In genomic region chr11:52567945-52568687, GRCm38 (mm10) we compare ENCODE assay signal across 16 mouse cellular contexts.
DNase-seq lines count a peak whose midpoint lies in the region; ATAC-seq and TF ChIP-seq lines count a peak whose summit lies in the region.
"Had no signal": no experiment of that assay in that cellular context is flagged by ENCODE, and none has a peak within 500 bp of the region (broad histone marks: within the 10 kb centered on the region; RNA-seq: fewer than 3 reads in every experiment).

No protein-coding gene starts in this region.

- TF ChIP-seq CTCF in brain, embryonic 14.5 days (IDR thresholded peaks at IDR 0.05; ENCODE audit: borderline replicate concordance, extremely low read depth, insufficient read depth, insufficient read length): no peak
- TF ChIP-seq CTCF in midbrain, postnatal 0 days (IDR thresholded peaks at IDR 0.05): no peak

- 41% methylated on average over 13 of the region's 13 CpGs for WGBS in hindbrain, embryonic 16.5 days
- 42% methylated on average over 13 of the region's 13 CpGs for WGBS in midbrain, postnatal 0 days

- H3K27ac ChIP-seq in hindbrain, embryonic 16.5 days (ENCODE audit: low read depth, low read length): no peak overlapping the region
- no peak overlapping the region; the same call in 1 of the 2 replicates for H3K27ac ChIP-seq in midbrain, postnatal 0 days (ENCODE audit: low read depth, low read length)
- H3K27ac ChIP-seq: macrophage; neural tube, embryonic 12.5 days had no signal

- no peaks in the 10 kb centered on the region for H3K4me1 ChIP-seq in hindbrain, embryonic 16.5 days (ENCODE audit: control insufficient read depth, insufficient read depth, low read depth, low read length)
- H3K4me1 ChIP-seq in midbrain, postnatal 0 days (ENCODE audit: insufficient read depth, low read length): peaks cover 4% of the 10 kb centered on the region

- DNase-seq in frontal cortex, postnatal 10 days (ENCODE audit: low spot score in 2 of 2): no peak
- peak; percentile 52 for DNase-seq in brain, embryonic 14.5 days (ENCODE audit: low read depth)
- peak; percentile 51 for DNase-seq in midbrain, postnatal 0 days (ENCODE audit: low spot score)
- no peak for DNase-seq in adipocyte (ENCODE audit: low spot score)
- no peak for DNase-seq in kidney, postnatal 14 days
- DNase-seq in heart, adult 11 months: no peak
- DNase-seq: adrenal gland, adult 8-10 months; cerebellum, adult 9-10 months; heart, postnatal 36 days; kidney, postnatal 10 days; thymus, postnatal 25 days had no signal

- no peaks in the 10 kb centered on the region for H3K36me3 ChIP-seq in hindbrain, embryonic 16.5 days (ENCODE audit: control insufficient read depth, insufficient read depth, low read length)
- H3K36me3 ChIP-seq in midbrain, postnatal 0 days (ENCODE audit: insufficient read depth, low read length): no peaks in the 10 kb centered on the region
- H3K36me3 ChIP-seq: neural tube, embryonic 12.5 days had no signal

- H3K4me2 ChIP-seq in hindbrain, embryonic 16.5 days (ENCODE audit: low read length): no peak overlapping the region
- H3K4me2 ChIP-seq in midbrain, postnatal 0 days (ENCODE audit: low read depth, low read length, poor library complexity, severe bottlenecking): no peak overlapping the region
- H3K4me2 ChIP-seq: liver, embryonic 11.5 days; neural tube, embryonic 12.5 days had no signal

- no peaks in the 10 kb centered on the region for H3K27me3 ChIP-seq in hindbrain, embryonic 16.5 days (replicated peaks; ENCODE audit: control insufficient read depth, insufficient read depth, low read length)
- no peaks in the 10 kb centered on the region for H3K27me3 ChIP-seq in midbrain, postnatal 0 days (ENCODE audit: insufficient read depth, low read length)
- H3K27me3 ChIP-seq: neural tube, embryonic 12.5 days had no signal

- H3K4me3 ChIP-seq in hindbrain, embryonic 16.5 days (ENCODE audit: low read length): no peak overlapping the region
- H3K4me3 ChIP-seq in midbrain, postnatal 0 days (ENCODE audit: low read depth, low read length): no peak overlapping the region
- H3K4me3 ChIP-seq: neural tube, embryonic 12.5 days had no signal

- TF ChIP-seq POLR2A in brain, embryonic 14.5 days (IDR thresholded peaks at IDR 0.05; ENCODE audit: borderline replicate concordance, extremely low read depth, insufficient read depth, insufficient read length, poor library complexity, severe bottlenecking): no peak

- H3K9ac ChIP-seq in hindbrain, embryonic 16.5 days (ENCODE audit: low read depth, low read length): no peak overlapping the region
- no peak overlapping the region for H3K9ac ChIP-seq in midbrain, postnatal 0 days (replicated peaks; ENCODE audit: low read length, poor library complexity, severe bottlenecking)
- H3K9ac ChIP-seq: neural tube, embryonic 12.5 days had no signal

- H3K9me3 ChIP-seq in hindbrain, embryonic 16.5 days (ENCODE audit: control insufficient read depth, low read length): no peaks in the 10 kb centered on the region
- H3K9me3 ChIP-seq in midbrain, postnatal 0 days (ENCODE audit: low read length): no peaks in the 10 kb centered on the region
- H3K9me3 ChIP-seq: neural tube, embryonic 12.5 days had no signal

- peak; percentile 61 for ATAC-seq in frontal cortex, adult (ENCODE audit: low TSS enrichment)
- peak; percentile 67 for ATAC-seq in hindbrain, embryonic 16.5 days
- no peak; the same call in 1 of the 2 replicates for ATAC-seq in midbrain, postnatal 0 days (ENCODE audit: low FRiP score)

Comparison
In these comparisons a context has a peak if more than half of its experiments do, and no peak if none do; other contexts are left out.
1. DNase-seq: peak in brain, embryonic 14.5 days (single experiment) and midbrain, postnatal 0 days (single experiment); none in frontal cortex, postnatal 10 days (0 of 2), adipocyte (single experiment), kidney, postnatal 14 days (single experiment) and heart, adult 11 months (single experiment).